Mouse (Mus musculus): Measurements from ENCODE around the gene Ddr1.

DNA sequence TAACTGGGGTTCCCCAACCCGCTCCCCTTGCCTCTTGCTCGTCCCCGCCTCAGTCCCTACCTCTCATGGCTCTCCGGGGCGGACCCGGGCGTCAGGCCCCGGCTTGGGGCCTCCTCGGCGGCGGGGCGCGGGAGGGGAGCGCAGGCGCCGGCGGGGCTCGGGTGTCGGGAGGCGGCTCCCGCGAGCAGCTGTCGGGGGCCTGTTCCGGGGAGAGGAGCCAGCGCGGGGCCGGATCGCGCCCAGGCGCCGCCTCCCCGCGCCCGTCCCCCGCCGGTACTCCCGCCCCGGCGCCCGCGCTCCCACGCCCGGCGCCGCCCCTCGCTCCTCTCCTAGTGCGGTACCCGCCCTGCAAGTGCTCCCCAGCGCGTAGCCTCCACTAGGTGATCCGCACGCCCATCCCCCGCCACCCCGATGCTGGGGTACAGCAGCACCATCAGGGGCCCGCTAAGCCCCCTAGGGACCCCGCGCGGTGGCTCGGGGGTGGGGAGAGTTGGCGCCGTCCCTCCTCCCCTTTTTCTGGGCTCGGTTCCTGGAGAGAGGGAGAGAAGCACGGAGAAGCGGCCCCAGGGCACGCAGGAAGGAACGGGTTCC lies 4.0 kb downstream of the Ddr1 start:
- TF ChIP-seq CTCF (IDR thresholded peaks at IDR 0.05; ENCODE audit: control insufficient read depth, insufficient read depth, insufficient replicate concordance, low read depth, low read length) (no peak), POLR2A (IDR thresholded peaks at IDR 0.05; ENCODE audit: control insufficient read depth, low read depth, low read length) (peak; percentile 34; the same call in 1 of the 2 replicates)

Measured in testis, adult 2 months (tissue).